Mouse (Mus musculus) hindbrain, embryonic 14.5 days (tissue): ENCODE data around the gene Ern1. TPM values are rescaled to one million over a fixed set of nuclear protein-coding genes. Genes with fewer than 3 reads are reported as not detected.

Source experiments
- polyA plus RNA-seq: library from polyadenylated mRNA; unstranded; fragments of >200 nt; fragmentation: Nextera tagmentation; extraction: Ambion mirVana; gene quantifications from 2 replicates; pipeline ENCODE4 v1.2.1, GENCODE M21; 2014

Ern1 gene
- polyA plus RNA-seq, 1 experiment from 2014 or later = 7.2 TPM

Other genes starting within 250 kb of the Ern1 start
- 31.4 and 31.9 TPM in 2 replicates for gene Ftsj3, start 231.8 kb downstream of the Ern1 start, polyA plus RNA-seq
- gene Psmc5, start 231.7 kb downstream of the Ern1 start, polyA plus RNA-seq = 282 and 287 TPM in 2 replicates
- 12.8 and 16.8 TPM in 2 replicates for gene Smarcd2, start 214.9 kb downstream of the Ern1 start, polyA plus RNA-seq
- 0.08 and 0.43 TPM in 2 replicates for gene Tcam1, start 211.2 kb downstream of the Ern1 start, polyA plus RNA-seq
- gene Gh, start 186.0 kb downstream of the Ern1 start, polyA plus RNA-seq = not detected in 2 replicates
- gene Cd79b, start 173.1 kb downstream of the Ern1 start, polyA plus RNA-seq = 0.86 and 0.92 TPM in 2 replicates
- gene Scn4a, start 134.6 kb downstream of the Ern1 start, polyA plus RNA-seq = not detected in 2 replicates
- gene Prr29, start 122.4 kb downstream of the Ern1 start, polyA plus RNA-seq = not detected in 2 replicates
- 13.6 and 18.6 TPM in 2 replicates for gene Icam2, start 99.8 kb downstream of the Ern1 start, polyA plus RNA-seq
- gene Tex2, start 125.6 kb upstream of the Ern1 start, polyA plus RNA-seq = 40.1 and 41.4 TPM in 2 replicates